Mouse (Mus musculus) midbrain, embryonic 14.5 days (tissue): Measurements from ENCODE around the gene Hmcn2. TPM values are rescaled to one million over a fixed set of nuclear protein-coding genes. Genes with fewer than 3 reads are reported as not detected.

Experiments
- ATAC-seq: fragments of 200-750 bp; cut with Nextera tagmentation; 2 replicates; pipeline ENCODE4 v1.8.0; 2017; ENCODE audit warnings: moderate number of reproducible peaks, moderate library complexity; ENCODE audit not compliant: low FRiP score, low TSS enrichment
- DNase-seq: peaks from one replicate; pipeline ENCODE4 v3.0.0-alpha.2; 2015
- H3K27ac ChIP-seq: fragments of 300-500 bp; sonication (generic); replicated peaks from 2 replicates; pipeline ENCODE4 v1.5.1; 2014; ENCODE audit warnings: mild to moderate bottlenecking, low read depth, low read length, moderate library complexity
- H3K27me3 ChIP-seq: fragments of 300-500 bp; sonication (generic); 2 replicates; pipeline ENCODE4 v1.6.1; 2014; ENCODE audit warnings: low read length, control low read depth, mixed read lengths; ENCODE audit not compliant: control insufficient read depth, insufficient read depth
- H3K36me3 ChIP-seq: fragments of 300-500 bp; sonication (generic); 2 replicates; pipeline ENCODE4 v1.6.1; 2014; ENCODE audit warnings: low read length, control low read depth; ENCODE audit not compliant: control insufficient read depth, insufficient read depth
- H3K4me1 ChIP-seq: fragments of 300-500 bp; sonication (generic); 2 replicates; pipeline ENCODE4 v1.6.1; 2014; ENCODE audit warnings: mild to moderate bottlenecking, antibody characterized with exemption, low read length, control low read depth; ENCODE audit not compliant: control insufficient read depth, insufficient read depth
- H3K4me2 ChIP-seq: fragments of 300-500 bp; sonication (generic); 2 replicates; pipeline ENCODE4 v1.6.1; 2014; ENCODE audit warnings: mild to moderate bottlenecking, low read length, moderate library complexity
- H3K4me3 ChIP-seq: fragments of 300-500 bp; sonication (generic); replicated peaks from 2 replicates; pipeline ENCODE4 v1.5.1; 2014; ENCODE audit warnings: low read depth, low read length
- H3K9ac ChIP-seq: fragments of 300-500 bp; sonication (generic); replicated peaks from 2 replicates; pipeline ENCODE4 v1.6.1; 2014; ENCODE audit warnings: mild to moderate bottlenecking, low read length, moderate library complexity
- H3K9me3 ChIP-seq: fragments of 300-500 bp; sonication (generic); 2 replicates; pipeline ENCODE4 v1.6.1; 2016; ENCODE audit warnings: low read length, control low read depth, mixed read lengths; ENCODE audit not compliant: control insufficient read depth
- WGBS: fragments of 180-500 bp; shearing (Covaris S2); extraction: QIAGEN DNeasy Blood & Tissue Kit; methylation state at CpG from one replicate; pipeline ENCODE4 v1.1.7; 2014; 5-methylcytosine and 5-hydroxymethylcytosine counted together
- polyA plus RNA-seq: library from polyadenylated mRNA; unstranded; fragments of >200 nt; fragmentation: Nextera tagmentation; extraction: Ambion mirVana; gene quantifications from 2 replicates; pipeline ENCODE4 v1.2.1, GENCODE M21; 2014

The Hmcn2 gene
- polyA plus RNA-seq, 1 experiment from 2014 or later: 0.08 TPM

- no peaks in the 10 kb centered on the region for H3K9me3 ChIP-seq
- H3K27me3 ChIP-seq: peaks cover 37% of the 10 kb centered on the region
- DNase-seq (no peak), ATAC-seq (no peak)
- H3K27ac ChIP-seq: no peak overlapping the region
- no peak overlapping the region for H3K9ac ChIP-seq
- H3K36me3 ChIP-seq: no peaks in the 10 kb centered on the region
- H3K4me3 ChIP-seq: no peak overlapping the region
- WGBS: 19% methylated on average over 2 of the region's 2 CpGs
- H3K4me2 ChIP-seq: no peak overlapping the region
- H3K4me1 ChIP-seq: no peaks in the 10 kb centered on the region
Observed at GRCm38 (mm10) chr2:31318162-31318561, 3.9 kb downstream of the Hmcn2 start.

GRCm38 (mm10) chr2:31319200-31319599 is 5.0 kb downstream of the Hmcn2 start:
- H3K36me3 ChIP-seq: no peaks in the 10 kb centered on the region
- ATAC-seq (no peak), DNase-seq (no peak)
- H3K4me1 ChIP-seq: no peaks in the 10 kb centered on the region
- no peak overlapping the region for H3K9ac ChIP-seq
- WGBS: 76% methylated on average over 2 of the region's 2 CpGs
- no peak overlapping the region for H3K4me3 ChIP-seq
- H3K4me2 ChIP-seq: no peak overlapping the region
- H3K9me3 ChIP-seq: no peaks in the 10 kb centered on the region
- no peak overlapping the region for H3K27ac ChIP-seq
- peaks cover 27% of the 10 kb centered on the region for H3K27me3 ChIP-seq

GRCm38 (mm10) chr2:31327186-31327585 is 13.0 kb downstream of the Hmcn2 start:
- no peak overlapping the region for H3K27ac ChIP-seq
- DNase-seq (peak; percentile 27), ATAC-seq (no peak)
- H3K9ac ChIP-seq: no peak overlapping the region
- H3K36me3 ChIP-seq: no peaks in the 10 kb centered on the region
- H3K4me1 ChIP-seq: no peaks in the 10 kb centered on the region
- H3K27me3 ChIP-seq: no peaks in the 10 kb centered on the region
- no peak overlapping the region for H3K4me3 ChIP-seq
- no peak overlapping the region for H3K4me2 ChIP-seq
- no peaks in the 10 kb centered on the region for H3K9me3 ChIP-seq
- 13% methylated on average over 10 of the region's 10 CpGs for whole genome bisulfite sequencing

- Histone ChIP-seq H3K4me1 (no peaks in the 10 kb centered on the region), H3K36me3 (no peaks in the 10 kb centered on the region), H3K27ac (no peak overlapping the region), H3K4me2 (no peak overlapping the region), H3K9me3 (no peaks in the 10 kb centered on the region), H3K9ac (no peak overlapping the region), H3K4me3 (no peak overlapping the region), H3K27me3 (no peaks in the 10 kb centered on the region)
- WGBS: 54% methylated on average over 12 of the region's 12 CpGs
- ATAC-seq: no peak
- DNase-seq: no peak
Observed at GRCm38 (mm10) chr2:31337706-31338330, 23.6 kb downstream of the Hmcn2 start.

GRCm38 (mm10) chr2:31339826-31340225 is 25.6 kb downstream of the Hmcn2 start:
- H3K4me2 ChIP-seq: no peak overlapping the region
- ATAC-seq: no peak
- H3K9ac ChIP-seq: no peak overlapping the region
- H3K9me3 ChIP-seq: no peaks in the 10 kb centered on the region
- no peak for DNase-seq
- H3K36me3 ChIP-seq: no peaks in the 10 kb centered on the region
- H3K4me3 ChIP-seq: no peak overlapping the region
- H3K27me3 ChIP-seq: no peaks in the 10 kb centered on the region
- no peaks in the 10 kb centered on the region for H3K4me1 ChIP-seq
- 83% methylated on average over 9 of the region's 9 CpGs for WGBS
- no peak overlapping the region for H3K27ac ChIP-seq

- Histone ChIP-seq H3K9ac (no peak overlapping the region), H3K4me2 (no peak overlapping the region), H3K36me3 (no peaks in the 10 kb centered on the region), H3K4me1 (no peaks in the 10 kb centered on the region), H3K27me3 (no peaks in the 10 kb centered on the region), H3K4me3 (no peak overlapping the region), H3K27ac (no peak overlapping the region), H3K9me3 (no peaks in the 10 kb centered on the region)
- DNase-seq (no peak), ATAC-seq (no peak)
- WGBS: 81% methylated on average over 8 of the region's 8 CpGs
Observed at GRCm38 (mm10) chr2:31341726-31342535, 27.7 kb downstream of the Hmcn2 start.

GRCm38 (mm10) chr2:31346096-31346495 is 31.9 kb downstream of the Hmcn2 start:
- Histone ChIP-seq H3K27me3 (no peaks in the 10 kb centered on the region), H3K36me3 (no peaks in the 10 kb centered on the region), H3K4me2 (no peak overlapping the region), H3K4me1 (no peaks in the 10 kb centered on the region), H3K27ac (no peak overlapping the region), H3K4me3 (no peak overlapping the region), H3K9me3 (no peaks in the 10 kb centered on the region), H3K9ac (no peak overlapping the region)
- WGBS: 41% methylated on average over 12 of the region's 12 CpGs
- ATAC-seq (no peak), DNase-seq (peak; percentile 26)

- H3K9me3 ChIP-seq: no peaks in the 10 kb centered on the region
- H3K4me3 ChIP-seq: no peak overlapping the region
- no peak overlapping the region for H3K9ac ChIP-seq
- H3K4me1 ChIP-seq: no peaks in the 10 kb centered on the region
- DNase-seq (no peak), ATAC-seq (no peak)
- H3K27me3 ChIP-seq: no peaks in the 10 kb centered on the region
- no peak overlapping the region for H3K27ac ChIP-seq
- WGBS: 68% methylated on average over 3 of the region's 3 CpGs
- H3K4me2 ChIP-seq: no peak overlapping the region
- H3K36me3 ChIP-seq: no peaks in the 10 kb centered on the region
Observed at GRCm38 (mm10) chr2:31348373-31348772, 34.2 kb downstream of the Hmcn2 start.

GRCm38 (mm10) chr2:31348850-31349249 is 34.6 kb downstream of the Hmcn2 start:
- Histone ChIP-seq H3K4me1 (no peaks in the 10 kb centered on the region), H3K9me3 (no peaks in the 10 kb centered on the region), H3K4me2 (no peak overlapping the region), H3K9ac (no peak overlapping the region), H3K4me3 (no peak overlapping the region), H3K27me3 (no peaks in the 10 kb centered on the region), H3K36me3 (no peaks in the 10 kb centered on the region), H3K27ac (no peak overlapping the region)
- WGBS: 82% methylated on average over 5 of the region's 5 CpGs
- DNase-seq (no peak), ATAC-seq (no peak)
